Mouse (Mus musculus): ENCODE measurements at regions not wholly inside any gene's neighbourhood (a gene's known extent, or its start where the extent isn't known, plus 50 kb on each side); places are given as distances from the start of the nearest gene placed in this dataset.

GRCm38 (mm10) chr8:33108914-33109313 lies 319.6 kb upstream of the 5930422O12Rik start:
- no peak for DNase-seq

DNA sequence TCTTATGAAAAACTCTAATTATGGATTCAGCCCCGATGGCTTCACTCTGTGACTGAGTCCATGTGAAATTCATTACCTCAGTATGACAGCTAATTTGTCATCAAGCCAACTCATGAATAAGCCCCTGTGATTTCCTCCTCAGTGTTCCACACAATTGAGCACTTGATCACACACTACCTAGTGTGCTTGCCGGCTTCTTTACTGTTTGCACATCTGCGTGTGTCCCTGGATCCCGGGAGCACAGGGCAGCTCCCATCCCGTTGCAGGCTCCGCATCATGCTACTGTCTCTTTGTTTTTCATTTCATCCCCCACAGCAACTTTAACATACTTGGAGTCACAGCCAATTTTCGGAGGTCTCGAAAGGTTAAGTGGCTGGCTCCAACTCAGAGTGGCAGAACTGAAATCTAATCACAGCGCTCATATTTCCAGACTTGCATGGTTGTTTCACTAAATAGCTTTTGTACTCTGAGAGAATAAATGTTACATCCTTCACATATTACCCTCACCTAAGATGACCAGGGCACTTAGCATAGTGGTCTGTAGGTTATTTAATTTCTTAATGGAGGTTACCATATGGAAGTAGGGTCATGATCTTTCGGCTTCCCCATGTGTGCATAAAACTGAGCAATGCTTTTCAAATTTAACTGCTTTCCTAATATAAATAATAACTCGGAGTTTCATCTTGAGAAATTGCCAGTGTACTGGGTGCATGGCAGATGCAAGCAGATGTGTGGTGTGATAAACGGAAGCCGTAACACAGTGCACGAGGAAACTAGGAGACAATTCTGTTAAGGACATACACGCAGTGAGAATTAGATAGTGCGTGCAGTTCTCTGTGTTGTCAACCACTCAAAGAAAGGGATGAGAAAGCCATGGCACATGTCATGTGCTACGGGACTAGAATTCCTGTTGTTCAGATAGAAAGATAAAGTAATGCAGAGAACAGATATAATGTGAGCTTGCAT lies 313.0 kb upstream of the 5930422O12Rik start:
- DNase-seq, result no peak

- DNase-seq, result no peak
Measured at GRCm38 (mm10) chr8:33123061-33123587, 305.4 kb upstream of the 5930422O12Rik start.

- DNase-seq, result no peak
Measured at GRCm38 (mm10) chr8:33126981-33127380, 301.5 kb upstream of the 5930422O12Rik start.

- DNase-seq, result no peak
Measured at GRCm38 (mm10) chr8:33138874-33139273, 289.6 kb upstream of the 5930422O12Rik start.

GRCm38 (mm10) chr8:33139850-33140249 lies 288.7 kb upstream of the 5930422O12Rik start:
- no peak for DNase-seq

GRCm38 (mm10) chr8:33177642-33178041 lies 250.9 kb upstream of the 5930422O12Rik start:
- no peak for DNase-seq

- no peak for DNase-seq
Measured at GRCm38 (mm10) chr8:33183029-33183428, 245.5 kb upstream of the 5930422O12Rik start.
